Mouse (Mus musculus) stomach, postnatal 0 days (tissue): ENCODE results near the gene Cbx7.

Experiments used
- CTCF ChIP-seq: IDR thresholded peaks from 2 replicates; pipeline ENCODE4 v1.5.1; 2016; ENCODE audit warnings: antibody characterized with exemption, low read depth, mild to moderate bottlenecking, moderate library complexity
- EP300 ChIP-seq: optimal IDR thresholded peaks from 2 replicates; pipeline ENCODE3; 2016; ENCODE audit warnings: antibody characterized with exemption

DNA sequence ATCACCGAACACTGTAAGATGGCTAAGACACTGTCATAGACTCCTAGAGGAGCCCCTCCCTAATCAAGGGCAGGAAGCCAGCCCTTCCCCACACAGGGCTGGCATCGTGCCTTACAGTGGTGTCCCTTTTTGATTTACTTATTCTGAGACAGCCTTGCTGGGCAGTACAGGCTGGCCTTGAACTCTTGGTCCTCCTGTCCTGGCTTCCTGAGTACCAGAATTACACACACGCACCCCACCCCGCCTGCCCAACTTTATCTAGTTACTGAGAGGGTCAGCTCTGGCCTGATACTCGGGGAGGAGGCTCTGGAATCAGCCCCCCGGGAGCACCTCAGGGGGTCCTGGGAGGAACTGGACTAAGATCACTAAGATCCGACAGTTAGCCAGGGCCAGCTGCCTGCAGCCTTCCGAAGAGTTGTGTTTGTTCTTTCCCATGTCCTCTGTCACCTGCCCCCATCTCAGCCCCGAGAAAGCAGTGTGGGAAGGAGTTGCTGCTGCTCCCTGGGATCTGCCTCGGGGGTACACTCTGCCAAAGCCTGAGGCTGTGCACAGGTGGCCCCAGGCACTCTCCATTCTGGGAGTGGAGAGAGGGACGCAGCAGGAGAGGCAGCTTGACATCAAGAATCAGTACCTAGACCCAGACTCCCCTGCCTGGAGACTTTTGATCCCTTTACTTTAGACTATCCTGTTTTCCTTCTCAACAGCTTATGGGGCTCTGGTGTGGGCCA, 18.3 kb downstream of the Cbx7 start:
- TF ChIP-seq EP300 (no peak), CTCF (no peak)
